ENCODE assay signal across 25 mouse cellular contexts in the genomic region with DNA sequence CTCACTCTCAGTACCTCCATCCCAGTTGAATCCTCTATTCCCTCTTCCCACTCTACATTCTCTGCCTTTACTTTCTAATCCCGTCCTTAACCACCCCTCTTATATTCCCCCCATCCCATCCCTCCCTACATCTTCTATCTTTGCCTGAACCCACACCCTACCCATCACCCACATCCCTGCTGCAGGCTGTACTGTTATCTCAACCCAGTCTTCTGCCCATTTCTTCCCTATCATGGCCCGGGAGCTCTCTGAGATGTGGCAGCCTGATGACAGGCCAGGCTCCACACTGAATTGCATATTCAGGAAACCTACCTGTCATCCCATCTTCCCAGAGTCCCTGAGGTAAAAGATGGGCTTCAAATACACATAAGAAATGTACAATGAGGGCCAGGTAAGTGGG.
"Had no signal": no experiment of that assay in that cellular context is flagged by ENCODE, and none has a peak within 500 bp of the region (broad histone marks: within the 10 kb centered on the region; RNA-seq: fewer than 3 reads in every experiment).

No protein-coding gene starts in this region.

- H3K9me3 ChIP-seq: heart, embryonic 10.5 days; heart, embryonic 12.5 days; hindbrain, embryonic 12.5 days; intestine, embryonic 15.5 days; kidney, embryonic 15.5 days; limb, embryonic 13.5 days; limb, embryonic 15.5 days had no signal

- H3K27ac ChIP-seq: heart, adult 2 months; heart, embryonic 10.5 days; hindbrain, embryonic 12.5 days; hindbrain, embryonic 14.5 days; intestine, embryonic 15.5 days; kidney, embryonic 15.5 days; kidney, postnatal 0 days; limb, embryonic 13.5 days; limb, embryonic 15.5 days had no signal

- H3K4me2 ChIP-seq: heart, embryonic 12.5 days; hindbrain, embryonic 12.5 days; hindbrain, embryonic 14.5 days; intestine, embryonic 15.5 days; kidney, embryonic 15.5 days; limb, embryonic 13.5 days; limb, embryonic 15.5 days had no signal

- DNase-seq: gastrocnemius, postnatal 14 days; gastrocnemius, postnatal 36 days; heart, adult 11 months; heart, adult 2 months; heart, postnatal 10 days; kidney, adult 11 months; kidney, adult 2 months; kidney, adult 9 months; kidney, postnatal 14 days; kidney, postnatal 36 days; layer of hippocampus, adult 9-11 months; layer of hippocampus, postnatal 36 days; left cerebral cortex, postnatal 4 days; lung, adult 18-20 months had no signal

- H3K4me3 ChIP-seq: heart, adult 2 months; heart, embryonic 10.5 days; heart, embryonic 12.5 days; hindbrain, embryonic 12.5 days; intestine, embryonic 15.5 days; kidney, embryonic 15.5 days; limb, embryonic 13.5 days; limb, embryonic 15.5 days had no signal

- H3K27me3 ChIP-seq: heart, embryonic 12.5 days; hindbrain, embryonic 12.5 days; intestine, embryonic 15.5 days; kidney, embryonic 15.5 days; limb, embryonic 13.5 days; limb, embryonic 15.5 days had no signal

- ATAC-seq: hindbrain, embryonic 16.5 days; inflammation-experienced regulatory T-cells, adult 6 months; intestine, embryonic 15.5 days had no signal

- H3K9ac ChIP-seq: heart, embryonic 12.5 days; hindbrain, embryonic 12.5 days; hindbrain, embryonic 14.5 days; intestine, embryonic 15.5 days; kidney, embryonic 15.5 days; limb, embryonic 13.5 days; limb, embryonic 15.5 days had no signal
